ENCODE assay signal across 32 mouse cellular contexts in the genomic region with DNA sequence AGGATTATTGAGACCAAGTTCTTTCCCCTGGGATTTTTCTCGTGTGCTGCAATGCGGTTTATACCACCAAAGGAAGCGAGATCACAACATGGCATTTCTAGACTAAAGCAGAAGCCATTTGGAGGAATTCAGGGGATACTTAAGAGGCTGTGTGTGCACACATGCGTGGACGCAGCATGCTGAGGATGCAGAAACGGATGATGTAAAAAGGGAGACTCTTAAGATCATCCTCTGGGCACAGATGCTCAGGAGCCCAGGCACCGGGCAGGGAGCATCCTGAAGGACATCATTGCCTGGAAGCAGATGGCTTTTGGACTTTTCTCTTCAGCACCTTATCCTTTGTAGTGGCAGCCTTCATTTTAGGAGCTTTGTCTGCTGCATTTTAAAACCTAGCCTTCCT.
A peak's percentile ranks its signal among the peaks of the same experiment; 100 is the strongest.
DNase-seq lines count a peak whose midpoint lies in the region; ATAC-seq and TF ChIP-seq lines count a peak whose summit lies in the region.
"Had no signal": no experiment of that assay in that cellular context is flagged by ENCODE, and none has a peak within 500 bp of the region (broad histone marks: within the 10 kb centered on the region; RNA-seq: fewer than 3 reads in every experiment).

No protein-coding gene starts in this region.

- peak; percentile 43 for DNase-seq in cerebellum, adult 9-10 months
- no peak for DNase-seq in cerebellum, adult 11-12 months
- DNase-seq: adrenal gland, adult 8-10 months; cerebellum, postnatal 14 days; gastrocnemius, postnatal 25 days; heart, adult 11 months; heart, postnatal 14 days; kidney, adult 9 months; kidney, postnatal 10 days; layer of hippocampus, adult 9-11 months; liver, postnatal 0 days; lung, postnatal 36 days; retina, postnatal 1 day; right cerebral cortex, postnatal 14 days; thymus, adult 18-20 months; thymus, postnatal 25 days had no signal

- no peak for TF ChIP-seq POLR2A in cortical plate, adult 2 months (IDR thresholded peaks at IDR 0.05; ENCODE audit: extremely low read depth, insufficient read depth, low read length)

- H3K27me3 ChIP-seq in hindbrain, embryonic 15.5 days: no peaks in the 10 kb centered on the region
- no peaks in the 10 kb centered on the region for H3K27me3 ChIP-seq in hindbrain, embryonic 12.5 days
- H3K27me3 ChIP-seq in midbrain, embryonic 16.5 days (ENCODE audit: control insufficient read depth, insufficient read depth, low read depth, low read length): no peaks in the 10 kb centered on the region
- no peaks in the 10 kb centered on the region for H3K27me3 ChIP-seq in midbrain, embryonic 15.5 days (replicated peaks)
- no peaks in the 10 kb centered on the region for H3K27me3 ChIP-seq in forebrain, embryonic 16.5 days (replicated peaks; ENCODE audit: control insufficient read depth, insufficient read depth, low read length)
- H3K27me3 ChIP-seq: embryonic facial prominence, embryonic 15.5 days; forebrain, embryonic 12.5 days; heart, embryonic 12.5 days; liver, embryonic 12.5 days; midbrain, embryonic 12.5 days; neural tube, embryonic 12.5 days had no signal

- WGBS in hindbrain, embryonic 15.5 days: 61% methylated on average over 7 of the region's 7 CpGs
- 76% methylated on average over 7 of the region's 7 CpGs for WGBS in hindbrain, embryonic 12.5 days
- WGBS in midbrain, embryonic 16.5 days: 56% methylated on average over 7 of the region's 7 CpGs
- WGBS in midbrain, embryonic 15.5 days: 70% methylated on average over 7 of the region's 7 CpGs
- WGBS in forebrain, embryonic 16.5 days: 72% methylated on average over 7 of the region's 7 CpGs

- no peak for ATAC-seq in hindbrain, embryonic 15.5 days (ENCODE audit: low FRiP score, low read depth)
- no peak for ATAC-seq in hindbrain, embryonic 12.5 days (ENCODE audit: low FRiP score)
- ATAC-seq in midbrain, embryonic 16.5 days: no peak
- ATAC-seq in midbrain, embryonic 15.5 days (replicated peaks): no peak
- ATAC-seq in forebrain, embryonic 16.5 days: no peak
- ATAC-seq: intestine, embryonic 16.5 days; liver, embryonic 12.5 days; liver, postnatal 0 days had no signal

- peak overlapping the region; percentile 68 for H3K27ac ChIP-seq in hindbrain, embryonic 15.5 days (replicated peaks)
- H3K27ac ChIP-seq in hindbrain, embryonic 12.5 days: no peak overlapping the region
- H3K27ac ChIP-seq in midbrain, embryonic 16.5 days (ENCODE audit: low read length): peak overlapping the region; percentile 14; the same call in 1 of the 2 replicates
- no peak overlapping the region for H3K27ac ChIP-seq in midbrain, embryonic 15.5 days
- 0 out of 2 replicates have a peak overlapping the region, but pooled peaks have one; percentile 15 for H3K27ac ChIP-seq in cortical plate, adult 2 months (ENCODE audit: insufficient read depth, low read length)
- H3K27ac ChIP-seq in forebrain, embryonic 16.5 days (ENCODE audit: low read length): no peak overlapping the region
- H3K27ac ChIP-seq: embryonic facial prominence, embryonic 10.5 days; embryonic facial prominence, embryonic 15.5 days; forebrain, embryonic 12.5 days; liver, embryonic 12.5 days; midbrain, embryonic 12.5 days; neural tube, embryonic 12.5 days; stomach, postnatal 0 days had no signal

- H3K36me3 ChIP-seq in hindbrain, embryonic 15.5 days: no peaks in the 10 kb centered on the region
- H3K36me3 ChIP-seq in hindbrain, embryonic 12.5 days: no peaks in the 10 kb centered on the region
- no peaks in the 10 kb centered on the region for H3K36me3 ChIP-seq in midbrain, embryonic 16.5 days (ENCODE audit: control insufficient read depth, insufficient read depth, low read length)
- H3K36me3 ChIP-seq in midbrain, embryonic 15.5 days (replicated peaks): no peaks in the 10 kb centered on the region
- no peaks in the 10 kb centered on the region for H3K36me3 ChIP-seq in forebrain, embryonic 16.5 days (ENCODE audit: control insufficient read depth, insufficient read depth)
- H3K36me3 ChIP-seq: embryonic facial prominence, embryonic 10.5 days; embryonic facial prominence, embryonic 15.5 days; forebrain, embryonic 12.5 days; heart, embryonic 12.5 days; liver, embryonic 12.5 days; midbrain, embryonic 12.5 days; neural tube, embryonic 12.5 days had no signal

- H3K9me3 ChIP-seq in hindbrain, embryonic 15.5 days: no peaks in the 10 kb centered on the region
- no peaks in the 10 kb centered on the region for H3K9me3 ChIP-seq in hindbrain, embryonic 12.5 days (replicated peaks)
- no peaks in the 10 kb centered on the region for H3K9me3 ChIP-seq in midbrain, embryonic 16.5 days (replicated peaks; ENCODE audit: control insufficient read depth, low read length, poor library complexity, severe bottlenecking)
- no peaks in the 10 kb centered on the region for H3K9me3 ChIP-seq in midbrain, embryonic 15.5 days
- H3K9me3 ChIP-seq in forebrain, embryonic 16.5 days (ENCODE audit: control insufficient read depth, low read length): no peaks in the 10 kb centered on the region
- H3K9me3 ChIP-seq: embryonic facial prominence, embryonic 10.5 days; embryonic facial prominence, embryonic 15.5 days; forebrain, embryonic 12.5 days; G1E; heart, embryonic 12.5 days; liver, embryonic 12.5 days; midbrain, embryonic 12.5 days; neural tube, embryonic 12.5 days had no signal

- H3K9ac ChIP-seq in hindbrain, embryonic 15.5 days: no peak overlapping the region
- no peak overlapping the region for H3K9ac ChIP-seq in hindbrain, embryonic 12.5 days
- H3K9ac ChIP-seq in midbrain, embryonic 16.5 days (ENCODE audit: low read depth, low read length): no peak overlapping the region; the same call in 1 of the 2 replicates
- H3K9ac ChIP-seq in midbrain, embryonic 15.5 days: no peak overlapping the region
- no peak overlapping the region for H3K9ac ChIP-seq in forebrain, embryonic 16.5 days (replicated peaks; ENCODE audit: low read depth, low read length)
- H3K9ac ChIP-seq: embryonic facial prominence, embryonic 15.5 days; forebrain, embryonic 12.5 days; heart, embryonic 12.5 days; liver, embryonic 12.5 days; liver, postnatal 0 days; midbrain, embryonic 12.5 days; neural tube, embryonic 12.5 days had no signal

- H3K4me1 ChIP-seq in hindbrain, embryonic 15.5 days (replicated peaks): peaks cover 8% of the 10 kb centered on the region; the same call in 1 of the 2 replicates
- no peaks in the 10 kb centered on the region for H3K4me1 ChIP-seq in hindbrain, embryonic 12.5 days
- H3K4me1 ChIP-seq in midbrain, embryonic 16.5 days (ENCODE audit: control insufficient read depth, insufficient read depth, low read length): 0 out of 2 replicates have a peak, but pooled peaks cover 3% of the 10 kb centered on the region
- no peaks in the 10 kb centered on the region for H3K4me1 ChIP-seq in midbrain, embryonic 15.5 days
- H3K4me1 ChIP-seq in cortical plate, adult 2 months (ENCODE audit: control insufficient read depth, insufficient read depth, low read length): peaks cover 8% of the 10 kb centered on the region
- no peaks in the 10 kb centered on the region for H3K4me1 ChIP-seq in forebrain, embryonic 16.5 days (replicated peaks; ENCODE audit: control insufficient read depth, insufficient read depth, low read length)
- H3K4me1 ChIP-seq: liver, embryonic 12.5 days; midbrain, embryonic 12.5 days had no signal

- TF ChIP-seq CTCF in cortical plate, adult 2 months (IDR thresholded peaks at IDR 0.05; ENCODE audit: extremely low read depth, insufficient read depth, low read length): no peak

- no peak overlapping the region for H3K4me3 ChIP-seq in hindbrain, embryonic 15.5 days
- H3K4me3 ChIP-seq in hindbrain, embryonic 12.5 days: no peak overlapping the region
- no peak overlapping the region for H3K4me3 ChIP-seq in midbrain, embryonic 16.5 days (ENCODE audit: low read depth, low read length)
- no peak overlapping the region for H3K4me3 ChIP-seq in midbrain, embryonic 15.5 days
- H3K4me3 ChIP-seq in cortical plate, adult 2 months (ENCODE audit: insufficient read depth, low read length): no peak overlapping the region
- no peak overlapping the region for H3K4me3 ChIP-seq in forebrain, embryonic 16.5 days (replicated peaks; ENCODE audit: low read length)
- H3K4me3 ChIP-seq: embryonic facial prominence, embryonic 10.5 days; embryonic facial prominence, embryonic 15.5 days; forebrain, embryonic 12.5 days; heart, embryonic 12.5 days; liver, embryonic 12.5 days; midbrain, embryonic 12.5 days; neural tube, embryonic 12.5 days had no signal

- H3K4me2 ChIP-seq in hindbrain, embryonic 15.5 days: no peak overlapping the region
- H3K4me2 ChIP-seq in hindbrain, embryonic 12.5 days (replicated peaks): no peak overlapping the region
- no peak overlapping the region for H3K4me2 ChIP-seq in midbrain, embryonic 16.5 days (ENCODE audit: low read length)
- H3K4me2 ChIP-seq in midbrain, embryonic 15.5 days: no peak overlapping the region
- no peak overlapping the region for H3K4me2 ChIP-seq in forebrain, embryonic 16.5 days (ENCODE audit: low read length)
- H3K4me2 ChIP-seq: embryonic facial prominence, embryonic 15.5 days; forebrain, embryonic 12.5 days; heart, embryonic 12.5 days; liver, embryonic 12.5 days; midbrain, embryonic 12.5 days; neural tube, embryonic 12.5 days had no signal

Comparison
In these comparisons a context has a peak if more than half of its experiments do, and no peak if none do; other contexts are left out.
1. H3K27ac ChIP-seq: peak in hindbrain, embryonic 15.5 days (single experiment), midbrain, embryonic 16.5 days (single experiment) and cortical plate, adult 2 months (single experiment); none in hindbrain, embryonic 12.5 days (single experiment), midbrain, embryonic 15.5 days (single experiment) and forebrain, embryonic 16.5 days (single experiment).